Mouse (Mus musculus): Measurements from ENCODE around the gene Scfd2.

GRCm38 (mm10) chr5:74196307-74196618 is 335.3 kb downstream of the Scfd2 start:
- TF ChIP-seq CTCF (IDR thresholded peaks at IDR 0.05; ENCODE audit: control insufficient read depth, insufficient read depth, low read length) (no peak), POLR2A (IDR thresholded peaks at IDR 0.05; ENCODE audit: borderline replicate concordance, control insufficient read depth, low read depth, low read length) (no peak)

All from bone marrow, adult 2 months (tissue).